Mouse (Mus musculus): ENCODE results near the gene Ccdc83.

GRCm38 (mm10) chr7:90210947-90211346, 54.6 kb downstream of the Ccdc83 start:
- TF ChIP-seq CHD2 (IDR thresholded peaks at IDR 0.05; ENCODE audit: low read depth, low read length) (no peak), MAFK (IDR thresholded peaks at IDR 0.05; ENCODE audit: insufficient read depth, low read depth, low read length) (no peak), ZC3H11A (IDR thresholded peaks at IDR 0.05; ENCODE audit: borderline replicate concordance, low read depth, low read length) (no peak)

All from ES-E14 (cell line).